ENCODE assay signal across 8 mouse cellular contexts in the genomic region with DNA sequence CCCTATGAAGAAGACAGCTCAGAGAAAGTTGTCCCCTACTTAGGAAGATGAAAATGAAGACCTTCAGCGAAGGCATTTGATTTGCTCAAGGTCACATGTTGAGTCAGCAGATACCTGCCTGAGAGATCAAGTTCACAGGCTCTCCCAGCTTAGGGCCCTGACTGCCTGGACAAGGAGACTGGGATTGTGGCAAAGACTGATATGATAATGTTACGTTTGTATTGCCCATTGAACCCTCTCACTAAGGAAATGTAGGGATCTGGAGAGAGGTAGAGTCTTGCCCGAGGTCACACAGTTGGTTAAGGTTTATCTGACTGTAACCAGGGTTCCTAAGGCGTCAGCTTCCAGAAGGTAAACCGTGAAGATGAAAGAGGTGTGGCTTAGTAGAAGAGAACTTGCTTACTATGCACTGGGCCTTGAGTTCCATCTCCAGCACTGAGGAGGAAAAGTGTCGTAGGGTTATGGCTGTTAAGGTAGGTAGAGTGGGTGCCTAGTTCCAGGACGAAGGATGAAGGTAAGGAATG. TPM values are rescaled to one million over a fixed set of nuclear protein-coding genes. Genes with fewer than 3 reads are reported as not detected.
DNase-seq lines count a peak whose midpoint lies in the region; TF ChIP-seq lines count a peak whose summit lies in the region.

No protein-coding gene starts in this region.

- no peaks in the 10 kb centered on the region for H3K27me3 ChIP-seq in thymus, adult 2 months (ENCODE audit: control insufficient read depth, insufficient read depth, low read length)
- H3K27me3 ChIP-seq in limb, embryonic 10.5 days (ENCODE audit: low read depth, poor library complexity, severe bottlenecking), result peaks cover 6% of the 10 kb centered on the region; the same call in 1 of the 2 replicates

- H3K36me3 ChIP-seq in thymus, adult 2 months (ENCODE audit: control insufficient read depth, insufficient read depth, low read length), result peaks cover 23% of the 10 kb centered on the region
- H3K36me3 ChIP-seq in limb, embryonic 10.5 days, result peaks cover 30% of the 10 kb centered on the region

- H3K9me3 ChIP-seq in limb, embryonic 10.5 days (replicated peaks), result no peaks in the 10 kb centered on the region

- WGBS in thymus, adult 2 months, result 50% methylated on average over 7 of the region's 7 CpGs
- 64% methylated on average over 7 of the region's 7 CpGs for WGBS in limb, embryonic 10.5 days
- WGBS in olfactory bulb, adult 2 months, result 45% methylated on average over 7 of the region's 7 CpGs

- TF ChIP-seq POLR2A in thymus, adult 2 months (IDR thresholded peaks at IDR 0.05; ENCODE audit: control insufficient read depth, extremely low read depth, insufficient read depth, low read length, poor library complexity), result no peak
- TF ChIP-seq POLR2A in olfactory bulb, adult 2 months (IDR thresholded peaks at IDR 0.05; ENCODE audit: insufficient read depth, low read depth, low read length), result no peak

- peak overlapping the region; percentile 45 for H3K27ac ChIP-seq in thymus, adult 2 months (ENCODE audit: control insufficient read depth, insufficient read depth, low read length)
- peak overlapping the region; percentile 93 for H3K27ac ChIP-seq in limb, embryonic 10.5 days
- H3K27ac ChIP-seq in olfactory bulb, adult 2 months (ENCODE audit: insufficient read depth, low read depth, low read length), result peak overlapping the region; percentile 77

- no peak for TF ChIP-seq CTCF in thymus, adult 2 months (IDR thresholded peaks at IDR 0.05; ENCODE audit: borderline replicate concordance, control insufficient read depth, extremely low read depth, insufficient read depth, low read length, poor library complexity)
- TF ChIP-seq CTCF in olfactory bulb, adult 2 months (IDR thresholded peaks at IDR 0.05; ENCODE audit: insufficient read depth, low read depth, low read length), result no peak

- H3K4me3 ChIP-seq in thymus, adult 2 months (ENCODE audit: control insufficient read depth, insufficient read depth, low read length), result peak overlapping the region; percentile 96
- H3K4me3 ChIP-seq in limb, embryonic 10.5 days, result peak overlapping the region; percentile 89
- peak overlapping the region; percentile 81 for H3K4me3 ChIP-seq in olfactory bulb, adult 2 months (ENCODE audit: insufficient read depth, low read depth, low read length)

- peak; percentile 30 for DNase-seq in adrenal gland, postnatal 10 days
- no peak for DNase-seq in adrenal gland, postnatal 4 days (ENCODE audit: low spot score in 2 of 2)
- DNase-seq in thymus, adult 2 months, result no peak
- no peak for DNase-seq in thymus, postnatal 4 days
- DNase-seq in limb, embryonic 10.5 days (ENCODE audit: low spot score), result no peak
- DNase-seq in natural killer cell, adult 2 months (ENCODE audit: low spot score in 2 of 2), result no peak
- DNase-seq in right cerebral cortex, postnatal 14 days, result no peak

- peaks cover 8% of the 10 kb centered on the region for H3K4me1 ChIP-seq in thymus, adult 2 months (replicated peaks; ENCODE audit: control insufficient read depth, insufficient read depth, low read length)
- H3K4me1 ChIP-seq in limb, embryonic 10.5 days, result peaks cover 15% of the 10 kb centered on the region
- H3K4me1 ChIP-seq in olfactory bulb, adult 2 months (ENCODE audit: control insufficient read depth, insufficient read depth, low read length), result peaks cover 8% of the 10 kb centered on the region; the same call in 1 of the 2 replicates

RNA-seq across cellular contexts. Expression of a gene that starts 1.0 kb away (rescaled TPM):
- total RNA-seq in adrenal gland, postnatal 10 days (2021), result 10 to 100 TPM; 42.8 to 52.2 TPM
- 10 to 100 TPM; 63.0 to 68.3 TPM for total RNA-seq in adrenal gland, postnatal 4 days (2021)
- 30.2 and 37.5 TPM in 2 replicates for polyA plus RNA-seq in thymus, adult 2 months (2012; rRNA removed)
- 55.8 and 58.0 TPM in 2 replicates for polyA plus RNA-seq in limb, embryonic 10.5 days (2016; fragmentation: Nextera tagmentation; extraction: Ambion mirVana)
- polyA plus RNA-seq in olfactory bulb, adult 2 months (2012; ENCODE audit: insufficient read depth, insufficient read length, low replicate concordance, missing spikeins), result not detected in 2 replicates

RNA-seq across cellular contexts. Expression of a gene that starts 4.8 kb away (rescaled TPM):
- total RNA-seq in adrenal gland, postnatal 10 days (2021), result 1 to 10 TPM; 1.0 to 1.3 TPM
- total RNA-seq in adrenal gland, postnatal 4 days (2021), result 1 to 10 TPM; 2.4 to 2.5 TPM
- polyA plus RNA-seq in thymus, adult 2 months (2012; rRNA removed), result 0.71 and 0.87 TPM in 2 replicates
- 0.43 TPM in 1 of 2 replicates, not detected in the other for polyA plus RNA-seq in limb, embryonic 10.5 days (2016; fragmentation: Nextera tagmentation; extraction: Ambion mirVana)
- not detected in 2 replicates for polyA plus RNA-seq in olfactory bulb, adult 2 months (2012; ENCODE audit: insufficient read depth, insufficient read length, low replicate concordance, missing spikeins)

RNA-seq across cellular contexts. Expression of a gene that starts 42.3 kb away (rescaled TPM):
- 10 to 100 TPM; 13.8 to 15.1 TPM for total RNA-seq in adrenal gland, postnatal 10 days (2021)
- 10 to 100 TPM; 17.5 to 20.4 TPM for total RNA-seq in adrenal gland, postnatal 4 days (2021)
- polyA plus RNA-seq in thymus, adult 2 months (2012; rRNA removed), result 36.4 and 36.8 TPM in 2 replicates
- 4.4 and 6.5 TPM in 2 replicates for polyA plus RNA-seq in limb, embryonic 10.5 days (2016; fragmentation: Nextera tagmentation; extraction: Ambion mirVana)
- not detected in 2 replicates for polyA plus RNA-seq in olfactory bulb, adult 2 months (2012; ENCODE audit: insufficient read depth, insufficient read length, low replicate concordance, missing spikeins)

RNA-seq across cellular contexts. Expression of a gene that starts 48.0 kb away (rescaled TPM):
- total RNA-seq in adrenal gland, postnatal 10 days (2021), result 10 to 100 TPM; 47.0 to 51.9 TPM
- total RNA-seq in adrenal gland, postnatal 4 days (2021), result 10 to 100 TPM; 68.1 to 71.2 TPM
- polyA plus RNA-seq in thymus, adult 2 months (2012; rRNA removed), result 31.2 and 32.2 TPM in 2 replicates
- 30.8 and 34.0 TPM in 2 replicates for polyA plus RNA-seq in limb, embryonic 10.5 days (2016; fragmentation: Nextera tagmentation; extraction: Ambion mirVana)
- not detected in 2 replicates for polyA plus RNA-seq in olfactory bulb, adult 2 months (2012; ENCODE audit: insufficient read depth, insufficient read length, low replicate concordance, missing spikeins)

RNA-seq across cellular contexts. Expression of a gene that starts 53.4 kb away (rescaled TPM):
- total RNA-seq in adrenal gland, postnatal 10 days (2021), result 10 to 100 TPM; 30.4 to 43.9 TPM
- total RNA-seq in adrenal gland, postnatal 4 days (2021), result 10 to 100 TPM; 52.7 to 59.0 TPM
- polyA plus RNA-seq in thymus, adult 2 months (2012; rRNA removed), result 101 and 136 TPM in 2 replicates
- 23.1 and 29.6 TPM in 2 replicates for polyA plus RNA-seq in limb, embryonic 10.5 days (2016; fragmentation: Nextera tagmentation; extraction: Ambion mirVana)
- not detected in 2 replicates for polyA plus RNA-seq in olfactory bulb, adult 2 months (2012; ENCODE audit: insufficient read depth, insufficient read length, low replicate concordance, missing spikeins)

Comparison
In these comparisons a context has a peak if more than half of its experiments do, and no peak if none do; other contexts are left out.
1. RNA of a gene that starts 1.0 kb away (polyA plus RNA-seq): 55.8 to 58.0 TPM in limb, embryonic 10.5 days and 30.2 to 37.5 TPM in thymus, adult 2 months; not detected in olfactory bulb, adult 2 months; every median in the first group is over 10 times any median in the second.
2. Peak in every context shown above with its lines, with median percentiles within 50 percentile points of each other: H3K27ac ChIP-seq and H3K4me3 ChIP-seq.